Mouse (Mus musculus): ENCODE data around the gene 1700069L16Rik. TPM values are rescaled to one million over a fixed set of nuclear protein-coding genes. Genes with fewer than 3 reads are reported as not detected.

Gene 1700069L16Rik
- polyA plus RNA-seq (2015; fragmentation: Nextera tagmentation; extraction: Ambion mirVana): not detected in 2 replicates

GRCm38 (mm10) chr5:113724446-113724845, at the start of gene 1700069L16Rik:
1700069L16Rik (minus strand) TSS chr5:113724772.

DNA sequence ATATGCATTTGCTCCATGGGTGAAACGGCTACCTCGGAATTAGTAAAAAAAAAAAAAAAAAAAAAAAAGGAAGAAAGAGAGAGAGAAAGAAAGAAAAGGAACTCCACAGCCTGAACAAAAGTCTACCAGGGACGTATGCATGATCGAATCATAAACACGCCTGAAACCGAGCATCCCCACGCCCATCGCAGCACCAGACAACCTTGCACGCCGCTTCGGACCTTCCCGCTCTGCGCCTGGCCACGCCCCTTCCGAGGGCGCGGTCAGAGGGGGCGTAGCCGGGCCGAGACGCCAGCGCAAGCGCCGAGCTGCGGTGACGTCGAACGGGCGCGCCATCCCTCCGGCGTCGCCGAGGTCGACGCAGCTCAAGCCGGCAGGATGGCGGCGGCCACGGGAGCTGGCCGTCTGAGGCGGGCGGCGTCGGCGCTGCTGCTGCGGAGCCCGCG, 47.9 kb upstream of the 1700069L16Rik start, which contains the start of the genes Sart3 and Iscu:
Sart3 (minus strand) TSS at position 61 of the 446 bp plus-strand sequence.
Iscu (plus strand) TSS at position 299 of the 446 bp plus-strand sequence.

GRCm38 (mm10) chr5:113735345-113736112, 11.0 kb upstream of the 1700069L16Rik start, which contains the start of gene Ficd:
Ficd (plus strand) TSS chr5:113735803.

GRCm38 (mm10) chr5:113650035-113650865, 74.3 kb downstream of the 1700069L16Rik start, which contains the start of gene Cmklr1:
Cmklr1 (minus strand) TSS chr5:113650426.

Other genes with a start within 250 kb of the 1700069L16Rik start
- 12.1 and 13.2 TPM in 2 replicates for gene Wscd2, start 234.4 kb downstream of the 1700069L16Rik start, polyA plus RNA-seq (2015; fragmentation: Nextera tagmentation; extraction: Ambion mirVana)
- gene Cmklr1, start 74.3 kb downstream of the 1700069L16Rik start, polyA plus RNA-seq (2015; fragmentation: Nextera tagmentation; extraction: Ambion mirVana): 7.3 and 11.9 TPM in 2 replicates
- 5.5 and 6.8 TPM in 2 replicates for gene Ficd, start 11.0 kb upstream of the 1700069L16Rik start, polyA plus RNA-seq (2015; fragmentation: Nextera tagmentation; extraction: Ambion mirVana)
- 12.2 and 12.3 TPM in 2 replicates for gene Sart3, start 47.7 kb upstream of the 1700069L16Rik start, polyA plus RNA-seq (2015; fragmentation: Nextera tagmentation; extraction: Ambion mirVana)
- gene Iscu, start 48.0 kb upstream of the 1700069L16Rik start, polyA plus RNA-seq (2015; fragmentation: Nextera tagmentation; extraction: Ambion mirVana): 211 and 220 TPM in 2 replicates
- gene Tmem119, start 75.7 kb upstream of the 1700069L16Rik start, polyA plus RNA-seq (2015; fragmentation: Nextera tagmentation; extraction: Ambion mirVana): 63.1 and 65.8 TPM in 2 replicates
- 4.0 and 14.8 TPM in 2 replicates for gene Selplg, start 107.9 kb upstream of the 1700069L16Rik start, polyA plus RNA-seq (2015; fragmentation: Nextera tagmentation; extraction: Ambion mirVana)
- gene Coro1c, start 184.0 kb upstream of the 1700069L16Rik start, polyA plus RNA-seq (2015; fragmentation: Nextera tagmentation; extraction: Ambion mirVana): 228 and 270 TPM in 2 replicates